Mouse (Mus musculus) c-Kit-positive CD71-positive TER-119-positive erythroid progenitor cells, embryonic 14.5 days (primary cell): Measurements from ENCODE around the gene Cysrt1.

Experiments used
- DNase-seq: peaks from one replicate; pipeline ENCODE4 v3.0.0-alpha.2; 2013; ENCODE audit warnings: low spot score

The Cysrt1 gene

DNA sequence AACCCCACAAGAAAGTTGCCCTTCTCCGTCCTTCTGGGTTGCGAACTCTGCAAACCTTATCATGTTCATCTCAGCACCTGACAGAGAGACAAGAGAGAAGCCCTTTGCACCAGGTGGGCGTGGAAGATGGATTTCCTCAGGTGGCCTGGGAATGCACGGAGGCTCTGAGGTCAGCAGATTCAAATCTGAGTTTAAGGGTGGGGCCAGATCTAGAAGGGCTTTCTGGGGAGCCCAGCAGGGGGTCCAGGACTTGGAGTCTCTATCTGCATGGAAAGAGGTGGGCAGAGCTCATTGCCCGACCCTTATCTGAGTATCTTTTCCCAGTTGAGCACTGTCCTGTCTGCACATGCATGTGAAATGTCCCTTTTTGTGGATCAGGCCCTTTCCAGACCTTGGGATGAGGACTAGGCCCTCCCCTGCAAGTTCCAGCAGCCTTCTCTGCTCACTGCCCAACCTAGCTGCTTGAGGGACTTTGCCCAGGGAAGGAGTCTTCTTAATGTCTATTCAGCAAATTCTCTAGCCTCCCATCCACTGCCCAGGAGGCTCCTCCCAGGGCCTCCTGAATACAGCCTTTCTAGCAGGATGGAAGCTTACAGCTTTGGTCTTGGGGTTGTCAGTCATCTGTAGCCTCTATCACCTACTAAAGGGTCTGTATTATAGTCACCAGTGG is 7.6 kb downstream of the Cysrt1 start:
- no peak for DNase-seq

DNA sequence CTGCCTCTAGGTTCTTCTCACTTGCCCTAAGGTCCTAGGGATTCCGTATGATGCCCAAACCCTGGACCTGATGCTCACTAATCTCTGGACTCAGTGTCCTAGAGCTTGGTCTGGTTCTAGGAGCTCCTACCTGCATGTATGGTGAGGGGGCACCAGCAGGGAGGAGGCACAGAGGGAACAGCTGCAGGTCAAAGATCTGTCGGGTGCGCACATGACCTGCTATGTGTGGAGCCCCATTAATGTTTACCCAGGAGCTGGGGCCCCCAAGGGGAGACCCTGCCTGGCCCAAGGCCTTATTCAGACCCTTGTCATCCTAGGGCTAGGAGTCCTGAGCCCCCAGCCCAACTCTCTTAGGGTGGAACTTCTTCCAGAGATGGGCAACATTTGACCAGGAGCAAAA is 8.2 kb downstream of the Cysrt1 start, which contains the start of gene Slc34a3:
Gene Slc34a3, minus strand, starts transcription at position 315 of the 400 bp plus-strand sequence.
- DNase-seq, result no peak

DNA sequence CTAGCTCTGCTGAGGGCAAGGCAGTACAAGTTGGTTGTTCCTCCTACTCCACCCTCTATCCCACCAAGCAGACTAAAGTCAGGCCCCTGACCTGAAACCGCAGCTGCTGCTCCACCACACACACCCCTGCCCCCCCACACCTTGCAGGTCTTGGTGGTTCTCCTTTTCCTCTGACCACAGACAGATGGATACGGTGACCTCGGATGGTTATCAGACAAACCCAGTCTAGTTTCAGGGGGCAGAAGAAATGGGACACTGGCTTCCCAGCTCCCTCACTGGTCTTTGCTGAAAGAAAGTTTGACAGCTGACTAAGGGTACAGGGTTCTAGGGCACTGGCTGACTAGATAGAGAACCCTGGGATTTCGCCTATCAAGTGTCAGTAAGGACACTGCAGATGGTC is 8.8 kb downstream of the Cysrt1 start:
- DNase-seq, result no peak

DNA sequence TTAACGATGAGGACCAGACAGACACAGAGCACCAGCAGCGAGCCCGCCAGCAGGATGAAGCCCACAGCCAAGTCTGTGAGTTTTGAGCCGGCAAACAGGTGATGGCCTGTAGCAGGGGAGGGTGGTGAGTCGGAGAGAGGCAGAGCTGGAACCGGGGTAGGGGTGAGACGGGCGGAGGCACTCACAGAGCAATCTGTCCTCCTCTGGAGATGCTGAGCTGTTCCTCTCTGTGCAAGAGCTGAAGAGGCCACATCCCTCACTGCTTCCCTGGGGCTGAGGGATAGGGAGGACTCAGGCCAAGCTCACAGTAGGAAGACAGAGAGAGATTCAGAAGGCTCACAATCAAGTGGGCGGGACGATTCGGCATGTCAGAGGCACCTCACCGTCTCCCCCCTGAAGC is 11.2 kb downstream of the Cysrt1 start:
- no peak for DNase-seq

DNA sequence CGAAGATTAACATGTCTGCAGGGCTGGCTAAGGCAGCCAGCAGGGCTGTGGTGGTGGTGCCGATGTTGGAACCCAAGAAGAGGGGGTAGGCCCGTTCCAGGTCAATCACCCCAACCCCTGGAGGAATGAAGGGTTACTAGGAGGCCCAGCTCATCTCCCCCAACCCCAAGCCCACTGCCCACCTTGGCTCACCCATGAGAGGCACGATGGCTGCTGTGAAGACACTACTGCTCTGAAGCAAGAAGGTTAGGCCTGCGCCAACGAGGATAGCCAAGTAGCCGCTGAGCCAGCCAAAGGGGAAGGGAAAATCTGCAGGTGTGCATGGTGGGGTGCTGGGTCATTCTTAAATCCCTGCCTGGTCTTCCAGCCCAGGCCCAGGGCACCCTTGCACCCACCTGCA is 11.7 kb downstream of the Cysrt1 start:
- DNase-seq, result no peak

DNA sequence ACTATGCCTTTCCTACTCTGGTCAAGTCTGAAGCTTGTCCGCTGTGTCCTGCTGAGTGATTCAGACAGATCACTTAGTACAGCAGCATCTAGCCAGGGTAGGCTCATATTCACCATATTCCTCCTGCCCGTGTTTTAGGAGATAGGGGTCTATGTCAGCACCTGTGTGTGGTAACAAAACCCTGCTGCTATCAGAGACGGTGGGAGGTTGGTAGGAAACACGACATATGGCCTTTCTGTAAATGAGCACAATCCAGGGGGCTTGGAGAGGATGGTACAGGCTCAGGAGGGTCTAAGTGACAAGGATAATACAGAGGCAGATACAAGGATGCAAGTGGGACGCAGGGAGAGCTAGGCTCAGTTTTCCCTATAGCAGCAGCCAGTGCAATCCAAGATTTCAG is 12.7 kb downstream of the Cysrt1 start:
- no peak for DNase-seq

DNA sequence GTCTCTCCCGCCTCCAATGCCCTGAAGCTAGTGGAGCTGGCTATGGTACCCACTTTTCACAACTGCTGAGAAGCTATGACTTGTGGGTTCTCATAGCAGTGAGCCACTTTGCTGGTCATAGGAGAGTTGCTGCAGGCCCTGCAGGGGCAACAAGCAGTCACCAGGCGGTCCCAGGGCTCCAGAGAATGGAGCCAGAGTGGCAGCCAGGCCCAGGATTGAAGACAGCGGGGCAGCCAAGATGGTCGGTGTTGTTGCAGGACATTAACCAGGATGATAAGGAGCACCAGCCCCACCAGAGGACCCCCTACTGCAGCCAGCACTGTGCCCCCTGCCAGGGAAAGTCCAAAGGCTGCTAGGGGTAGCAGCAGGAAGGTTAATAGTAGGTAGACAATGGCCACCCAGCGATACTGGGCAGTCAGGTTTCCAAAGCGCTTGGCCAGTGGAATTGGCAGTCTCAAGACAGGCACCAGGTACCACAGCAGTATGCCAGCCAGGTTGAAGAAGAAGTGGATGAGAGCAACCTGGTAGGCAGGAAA is 13.2 kb downstream of the Cysrt1 start:
- DNase-seq, result no peak

DNA sequence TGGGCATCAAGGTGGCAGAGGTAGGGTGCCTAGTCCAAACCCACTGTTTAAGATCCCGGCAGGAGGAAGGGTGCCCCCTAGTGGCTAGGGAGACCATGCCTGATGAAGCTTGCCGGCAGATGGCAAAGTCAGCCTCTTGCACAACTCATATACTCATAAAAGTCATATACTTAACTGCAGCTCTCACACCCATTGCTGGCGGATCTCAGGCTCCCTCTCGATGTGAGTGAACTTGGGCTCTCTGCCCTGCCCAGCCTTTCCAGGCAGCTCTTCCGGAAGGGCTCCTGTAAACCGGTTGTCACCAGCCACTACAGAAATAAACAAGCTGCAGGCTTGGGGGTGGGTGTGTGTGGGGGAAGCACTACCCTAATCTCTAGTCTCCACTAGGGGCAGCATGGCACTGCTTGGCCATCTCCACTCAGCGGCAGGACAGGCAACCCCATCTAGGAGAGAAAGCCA is 13.8 kb downstream of the Cysrt1 start:
- DNase-seq, result peak; percentile 87

DNA sequence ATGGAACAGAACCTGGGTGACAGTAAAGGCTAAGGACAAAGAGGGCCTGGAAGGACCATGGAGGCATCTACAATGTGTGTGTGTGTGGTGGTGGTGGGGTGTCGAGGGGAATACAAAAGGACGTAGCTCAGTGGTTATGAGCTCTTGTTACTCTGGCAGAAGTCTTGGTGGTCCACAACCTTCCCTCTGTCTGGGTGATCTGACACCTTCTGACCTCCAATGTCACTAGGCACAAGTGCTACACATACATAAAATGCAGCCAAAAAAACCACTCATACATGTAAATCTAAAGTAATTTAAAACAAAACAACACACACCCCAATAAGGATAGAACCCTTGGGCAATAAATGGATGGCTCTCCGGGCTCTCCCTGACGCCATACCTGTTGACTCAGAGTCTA is 14.8 kb downstream of the Cysrt1 start:
- no peak for DNase-seq

DNA sequence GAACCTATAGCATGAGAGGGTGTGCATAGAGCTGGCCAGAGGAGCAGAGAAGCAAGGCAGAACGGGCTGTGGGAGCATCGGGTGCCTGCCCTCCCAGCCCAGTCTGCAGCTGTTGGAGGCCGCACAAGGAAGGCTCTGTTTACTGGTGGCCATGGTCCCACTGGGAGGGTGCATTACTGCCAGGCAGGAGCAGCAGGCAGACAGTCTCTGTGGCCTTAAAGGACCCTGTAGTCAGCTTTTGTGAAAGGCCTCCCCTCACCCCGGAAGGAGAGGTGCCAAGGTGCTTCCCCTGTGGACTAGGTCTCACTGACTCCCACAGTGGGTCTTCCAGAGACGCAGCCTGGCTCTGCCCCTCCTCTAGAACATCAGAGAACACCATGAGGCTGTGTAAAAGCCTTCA is 15.4 kb downstream of the Cysrt1 start:
- no peak for DNase-seq

DNA sequence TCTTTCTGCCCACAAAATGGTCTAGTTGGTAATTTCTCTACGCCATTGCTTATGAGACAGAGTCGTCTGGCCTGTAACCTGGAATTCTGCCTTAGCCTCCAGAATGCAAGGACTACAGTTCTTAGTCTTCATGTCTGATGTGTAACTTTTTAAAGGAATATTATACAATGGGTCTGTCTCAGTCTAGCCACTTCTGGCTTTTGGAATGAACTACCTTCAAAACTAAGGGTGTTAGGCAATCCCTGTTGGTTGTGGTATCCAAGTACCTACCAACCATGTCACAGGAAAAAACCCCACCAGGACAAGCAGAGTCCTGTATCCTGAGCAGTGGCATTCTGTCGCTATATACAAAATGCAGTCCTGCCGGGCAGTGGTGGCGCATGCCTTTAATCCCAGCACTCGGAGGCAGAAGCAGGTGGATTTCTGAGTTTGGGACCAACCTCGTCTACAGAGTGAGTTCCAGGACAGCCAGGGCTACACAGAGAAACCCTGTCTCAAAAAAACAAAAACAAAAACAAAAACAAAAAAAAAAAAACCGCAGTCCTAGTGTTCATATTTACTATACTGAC is 16.4 kb downstream of the Cysrt1 start:
- no peak for DNase-seq

DNA sequence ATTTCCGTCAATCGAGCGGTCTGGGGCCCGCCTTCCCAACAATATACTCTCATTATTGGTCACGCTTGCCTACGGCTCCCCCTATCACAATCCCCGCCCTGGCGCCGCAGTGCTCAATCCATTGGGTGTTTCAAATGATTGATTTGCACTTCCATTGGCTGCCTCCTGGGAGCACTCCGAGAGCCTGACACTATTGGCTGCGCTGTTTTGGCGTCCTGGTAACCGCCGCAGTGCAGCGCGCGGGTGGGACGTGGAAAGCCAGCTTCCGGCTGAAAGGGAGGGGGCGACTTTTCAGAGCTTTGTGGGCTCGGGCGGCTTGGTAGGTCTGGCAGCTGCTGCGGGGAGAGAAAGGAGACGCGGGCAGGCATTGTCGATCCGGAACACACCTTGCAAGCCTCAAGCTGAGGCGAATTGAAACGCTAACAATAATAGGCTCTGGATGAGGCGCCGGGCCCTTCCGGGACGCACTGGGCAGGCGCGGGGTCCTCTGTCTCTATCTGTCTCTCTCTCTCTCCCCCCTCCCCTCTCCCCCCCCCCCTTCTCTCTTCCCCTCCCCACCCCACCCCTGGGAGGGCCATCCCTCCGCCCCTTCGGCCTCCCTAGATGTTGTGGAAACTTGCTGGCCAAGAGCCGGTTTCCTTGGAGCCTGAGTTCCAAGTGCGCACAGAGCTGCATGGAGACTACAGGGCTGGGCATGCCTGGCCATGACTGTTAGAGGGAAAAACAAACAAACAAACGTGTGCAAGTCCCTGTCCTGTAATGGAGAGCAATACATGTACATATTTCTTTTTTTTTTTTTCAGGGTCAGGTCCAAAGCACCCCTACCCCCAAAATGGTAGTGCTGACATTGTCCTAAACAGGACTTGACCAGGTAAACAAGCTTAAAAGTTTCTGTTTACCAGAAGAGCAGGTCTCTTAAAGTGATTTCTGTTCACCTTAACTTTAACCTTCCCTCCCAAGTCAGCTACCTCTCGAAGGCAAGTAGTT is 17.2 kb downstream of the Cysrt1 start:
- no peak for DNase-seq

DNA sequence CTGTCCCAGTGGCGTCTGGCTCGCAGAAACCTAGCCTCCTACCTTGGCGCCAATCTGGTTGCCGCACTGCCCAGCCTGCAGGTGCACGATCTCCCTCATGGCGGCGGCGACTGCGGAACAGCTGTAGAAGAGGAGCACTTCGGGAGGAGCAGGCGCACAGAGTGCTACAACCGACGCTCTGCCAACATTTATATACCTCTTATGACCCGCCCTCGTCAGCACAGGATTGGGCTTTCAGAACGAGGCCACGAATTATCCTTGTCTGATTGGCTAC is 17.8 kb downstream of the Cysrt1 start, which contains the start of gene Tubb4b:
Gene Tubb4b, minus strand, starts transcription at position 211 of the 274 bp plus-strand sequence.
- DNase-seq, result peak; percentile 99

DNA sequence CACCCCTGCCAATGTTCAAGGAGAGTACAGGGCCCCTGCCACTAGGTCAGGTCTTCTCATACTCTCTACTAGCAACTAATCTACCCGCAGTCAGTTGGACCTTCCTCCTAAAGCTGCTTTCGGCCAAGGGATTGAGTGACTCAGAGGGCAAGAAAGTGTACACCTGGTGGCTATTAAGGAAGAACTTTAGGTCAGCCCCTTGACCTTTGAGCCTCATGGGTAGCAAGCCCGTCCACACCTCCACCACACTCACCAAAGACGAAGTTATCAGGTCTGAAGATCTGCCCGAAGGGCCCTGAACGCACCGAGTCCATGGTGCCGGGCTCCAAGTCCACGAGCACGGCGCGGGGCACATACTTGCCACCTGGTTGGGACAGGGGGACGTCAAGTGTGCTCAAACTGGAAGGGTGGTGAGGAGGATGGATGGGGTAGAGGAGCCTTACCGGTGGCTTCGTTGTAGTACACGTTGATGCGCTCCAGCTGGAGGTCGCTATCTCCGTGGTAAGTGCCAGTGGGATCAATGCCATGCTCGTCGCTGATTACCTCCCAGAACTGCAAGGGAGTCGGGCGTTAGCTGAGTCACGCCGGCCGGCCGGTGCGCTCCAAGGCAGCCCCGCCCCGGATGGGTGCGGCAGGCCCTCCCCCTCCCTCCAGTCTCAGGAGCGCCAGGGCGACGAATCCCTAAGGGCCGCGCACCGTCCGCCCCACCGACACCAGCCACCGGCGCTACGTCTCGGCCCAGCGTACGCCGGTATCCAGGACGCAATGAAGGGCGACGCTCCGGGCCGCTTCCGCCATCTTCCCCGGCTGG is 18.4 kb downstream of the Cysrt1 start:
- DNase-seq, result peak; percentile 91

DNA sequence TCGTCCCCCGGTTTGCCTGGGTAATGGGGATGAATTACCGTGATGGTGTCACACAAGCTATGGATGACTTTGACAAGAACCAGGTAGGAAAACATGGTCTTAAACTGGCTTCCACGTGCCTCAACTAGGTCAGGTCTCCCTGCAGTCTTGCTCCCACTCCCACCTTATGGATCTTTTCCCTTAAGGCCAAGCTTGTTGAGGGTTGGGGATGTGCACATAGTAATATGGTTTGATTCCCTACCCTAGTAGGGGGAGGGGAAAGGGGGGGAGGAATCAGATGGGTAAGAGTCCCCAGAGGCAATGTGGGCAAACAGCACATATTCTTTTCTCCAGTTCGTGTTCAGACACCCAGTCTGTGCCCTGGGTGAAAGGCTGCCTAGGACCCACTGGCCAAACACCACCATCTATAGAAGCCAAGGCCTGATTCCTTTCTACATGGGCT is 20.9 kb downstream of the Cysrt1 start:
- no peak for DNase-seq

DNA sequence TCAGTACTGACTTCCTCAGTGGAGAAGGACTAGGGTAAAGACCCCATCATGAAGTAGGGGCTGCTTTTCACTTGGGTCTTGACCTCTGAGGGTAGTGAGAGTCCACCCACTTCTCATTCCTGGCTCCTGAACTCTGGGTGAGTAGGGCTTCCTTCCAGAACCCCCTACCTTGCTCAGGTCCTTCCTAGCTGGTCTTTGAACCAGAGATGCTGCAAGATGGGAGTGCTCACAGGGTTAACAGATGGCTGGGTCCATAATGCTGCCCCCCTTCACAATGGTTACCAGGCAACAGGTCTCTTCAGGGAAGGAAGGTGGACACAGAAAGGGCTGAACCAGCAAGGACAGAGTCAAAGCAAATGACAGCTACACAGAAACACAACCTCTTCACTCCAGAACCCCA is 23.8 kb downstream of the Cysrt1 start, which contains the start of gene Fam166a:
Gene Fam166a, plus strand, starts transcription at position 301 of the 400 bp plus-strand sequence.
- no peak for DNase-seq

DNA sequence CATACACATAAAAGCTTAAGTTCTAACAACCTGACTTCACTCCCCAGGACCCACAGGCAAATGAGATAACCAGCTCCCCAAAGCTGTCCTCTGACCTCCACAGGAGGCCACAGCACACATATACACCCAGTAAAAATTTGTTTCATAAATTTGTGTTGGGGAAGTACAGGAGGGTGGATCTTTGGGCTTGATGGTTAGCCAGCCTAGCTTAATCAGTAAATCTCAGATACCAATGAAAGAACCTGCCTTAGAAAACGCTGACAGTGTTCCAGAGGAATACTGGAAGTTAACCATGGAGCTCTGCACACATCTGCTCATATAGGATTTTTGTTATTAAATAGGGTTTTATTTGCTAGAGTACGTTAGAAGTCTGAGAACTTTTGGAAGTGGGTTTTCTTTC is 24.6 kb downstream of the Cysrt1 start:
- DNase-seq, result no peak

DNA sequence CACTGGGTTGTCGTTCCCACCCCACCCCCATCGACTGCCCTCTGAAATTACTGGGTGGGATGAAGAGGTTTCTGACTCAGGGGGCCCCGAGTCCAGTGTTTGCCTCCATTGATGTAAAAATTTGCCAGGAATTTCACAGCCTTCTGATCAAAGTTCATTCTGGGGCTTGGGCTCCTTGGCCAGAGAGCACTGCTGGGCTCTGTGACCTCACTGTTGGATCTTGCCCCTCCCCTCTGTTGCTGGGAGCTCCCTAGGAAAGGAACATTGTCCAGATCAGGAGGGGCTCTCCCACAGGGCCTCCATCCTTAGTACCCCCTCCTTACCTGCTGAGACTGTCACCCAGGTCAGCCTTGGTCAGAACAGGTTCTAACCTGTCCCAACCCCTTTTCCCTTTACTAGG is 27.8 kb downstream of the Cysrt1 start, which contains the start of gene Stpg3:
Gene Stpg3, minus strand, starts transcription at position 194 of the 400 bp plus-strand sequence.
- DNase-seq, result no peak

DNA sequence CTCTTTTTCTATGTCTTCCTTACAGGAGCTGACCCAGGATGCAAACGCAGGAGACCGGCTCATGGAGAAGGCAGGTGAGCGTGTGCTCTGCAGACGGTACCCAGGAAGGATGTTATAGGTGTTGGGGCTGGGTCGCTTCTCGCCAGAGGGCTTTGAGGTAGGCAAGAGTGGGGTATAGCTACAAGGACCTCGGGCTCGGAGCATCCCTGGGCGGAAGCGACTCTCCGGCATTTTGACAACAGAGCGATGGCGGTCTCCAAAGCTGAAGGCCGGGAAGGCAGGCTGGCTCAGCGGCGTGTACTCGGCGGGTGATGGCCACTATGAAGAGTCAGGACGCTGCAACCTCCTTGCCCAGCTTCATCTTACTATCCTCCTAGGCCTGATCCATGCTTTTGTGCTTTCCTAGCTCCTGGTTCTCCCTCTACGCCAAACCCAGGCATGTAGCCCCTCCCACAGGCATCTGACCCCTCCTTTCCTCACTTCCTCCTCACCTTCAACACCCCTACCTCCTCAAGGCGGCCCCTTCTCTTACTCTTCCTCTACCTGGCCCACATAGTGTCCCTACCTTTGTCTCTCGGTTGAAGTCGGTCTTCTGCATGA is 28.9 kb downstream of the Cysrt1 start:
- DNase-seq, result no peak

DNA sequence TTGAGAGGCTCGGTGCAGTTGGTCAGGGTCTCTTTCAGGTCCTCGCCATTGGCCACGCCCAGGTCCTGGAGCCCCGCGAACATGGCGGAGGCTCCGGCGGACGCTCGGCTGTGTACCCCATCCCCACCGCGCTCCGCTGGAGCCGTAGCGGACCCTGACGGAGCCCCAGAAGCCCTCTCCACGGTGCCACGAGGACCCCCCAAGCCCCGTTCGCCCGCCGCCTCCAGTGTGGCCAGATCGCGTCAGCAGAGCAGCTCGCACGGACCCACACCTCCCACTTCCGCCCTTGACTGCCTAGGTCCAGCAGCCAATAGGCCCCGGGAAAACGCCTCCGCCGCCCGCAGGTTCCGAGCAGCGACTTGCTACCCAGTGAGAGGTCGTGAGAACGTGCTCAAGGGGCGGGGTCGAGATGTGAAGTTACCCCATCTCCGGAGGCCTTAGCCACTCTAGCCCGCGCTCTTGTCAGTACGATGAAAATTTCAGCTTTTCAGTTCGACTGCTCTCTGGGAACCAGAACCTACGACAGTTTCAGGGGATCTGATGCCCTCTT is 31.1 kb downstream of the Cysrt1 start, which contains the start of gene Nelfb:
Gene Nelfb, minus strand, starts transcription at position 369 of the 550 bp plus-strand sequence.
- DNase-seq, result peak; percentile 82

DNA sequence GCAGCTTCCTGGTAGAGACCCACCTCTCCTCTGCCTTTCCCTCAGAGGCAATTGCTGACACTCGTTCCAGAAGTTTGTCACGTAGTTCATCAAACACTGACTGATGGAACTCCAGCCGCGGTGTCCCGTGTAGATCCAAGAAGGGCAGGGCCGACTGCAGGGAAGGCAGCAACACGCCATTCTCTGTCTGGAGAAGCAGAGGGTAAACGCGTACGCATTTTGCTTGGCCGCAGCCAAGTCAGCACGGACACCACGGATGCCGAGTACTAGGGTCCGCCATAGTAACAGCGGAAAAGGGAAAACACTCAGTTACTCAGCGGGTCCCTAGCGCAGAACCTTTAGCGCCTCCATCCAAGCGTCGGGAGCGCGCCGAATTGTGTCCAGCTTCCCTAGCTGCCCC is 31.6 kb downstream of the Cysrt1 start:
- DNase-seq, result no peak
